Mouse (Mus musculus) myocyte (in vitro differentiated cells): ENCODE results near the gene Cort.

Experiments used
- CEBPB ChIP-seq: IDR thresholded peaks from 2 replicates; pipeline ENCODE4 v1.6.1; 2011; ENCODE audit warnings: mild to moderate bottlenecking, moderate library complexity; ENCODE audit not compliant: poor library complexity, insufficient read depth, severe bottlenecking
- E2F4 ChIP-seq: IDR thresholded peaks from one replicate; pipeline ENCODE4 v1.6.1; 2011; ENCODE audit warnings: mild to moderate bottlenecking, control low read depth, moderate library complexity; ENCODE audit not compliant: insufficient read depth
- MAX ChIP-seq: IDR thresholded peaks from one replicate; pipeline ENCODE4 v1.6.1; 2011; ENCODE audit warnings: low read depth, mild to moderate bottlenecking, control low read depth
- MYOD1 ChIP-seq, 3 experiments: IDR thresholded peaks; one replicate each; pipeline ENCODE4 v1.6.1; 2011; ENCODE audit warnings: control low read depth in 2 of 3, low read depth in 2 of 3, mild to moderate bottlenecking in 2 of 3, moderate library complexity in 1 of 3; ENCODE audit not compliant: insufficient read length in 2 of 3, control insufficient read depth in 1 of 3
- MYOG ChIP-seq, 3 experiments: IDR thresholded peaks; one replicate each; pipeline ENCODE4 v1.6.1; 2011; ENCODE audit warnings: control low read depth in 2 of 3, low read depth in 2 of 3, mild to moderate bottlenecking in 2 of 3; ENCODE audit not compliant: insufficient read length in 2 of 3, control insufficient read depth in 1 of 3, insufficient read depth in 1 of 3
- POLR2A ChIP-seq: IDR thresholded peaks from one replicate; pipeline ENCODE4 v1.6.1; 2011; ENCODE audit warnings: low read depth, mild to moderate bottlenecking, control low read depth, moderate library complexity; ENCODE audit not compliant: insufficient read length
- POLR2AphosphoS2 ChIP-seq: IDR thresholded peaks from one replicate; pipeline ENCODE4 v1.6.1; 2011; ENCODE audit warnings: low read depth, control low read depth; ENCODE audit not compliant: insufficient read length
- REST ChIP-seq: IDR thresholded peaks from one replicate; pipeline ENCODE4 v1.6.1; 2011; ENCODE audit warnings: mild to moderate bottlenecking, control low read depth, moderate library complexity; ENCODE audit not compliant: insufficient read depth, insufficient read length
- SRF ChIP-seq: IDR thresholded peaks from one replicate; pipeline ENCODE4 v1.6.1; 2011; ENCODE audit warnings: low read depth; ENCODE audit not compliant: control insufficient read depth, insufficient read length
- TCF12 ChIP-seq: IDR thresholded peaks from one replicate; pipeline ENCODE4 v1.6.1; 2011; ENCODE audit warnings: mild to moderate bottlenecking, control low read depth; ENCODE audit not compliant: poor library complexity, insufficient read depth, severe bottlenecking
- TCF3 ChIP-seq: IDR thresholded peaks from one replicate; pipeline ENCODE4 v1.6.1; 2011; ENCODE audit warnings: low read depth, control low read depth; ENCODE audit not compliant: insufficient read length
- USF1 ChIP-seq: IDR thresholded peaks from one replicate; pipeline ENCODE4 v1.6.1; 2011; ENCODE audit warnings: low read depth, mild to moderate bottlenecking, control low read depth, moderate library complexity

- TF ChIP-seq MYOG (IDR thresholded peaks at IDR 0.05; ENCODE audit: control insufficient read depth in 1 of 3, insufficient read depth in 1 of 3, insufficient read length in 2 of 3, low read depth in 2 of 3) (no peak), POLR2A (no peak), USF1 (no peak), E2F4 (no peak), POLR2AphosphoS2 (no peak), MYOD1 (IDR thresholded peaks at IDR 0.05; ENCODE audit: control insufficient read depth in 1 of 3, insufficient read length in 2 of 3, low read depth in 2 of 3) (no peak), TCF12 (no peak), MAX (no peak), SRF (no peak), CEBPB (no peak), TCF3 (no peak), REST (no peak)
Measured at GRCm38 (mm10) chr4:149133395-149133794, 6.8 kb upstream of the Cort start.
